Mouse (Mus musculus) right cerebral cortex, postnatal 14 days (tissue): ENCODE measurements around the gene Rps6kb2.

ENCODE experiments used
- DNase-seq: peaks from one replicate; pipeline ENCODE4 v3.0.0; 2022

Rps6kb2 gene

DNA sequence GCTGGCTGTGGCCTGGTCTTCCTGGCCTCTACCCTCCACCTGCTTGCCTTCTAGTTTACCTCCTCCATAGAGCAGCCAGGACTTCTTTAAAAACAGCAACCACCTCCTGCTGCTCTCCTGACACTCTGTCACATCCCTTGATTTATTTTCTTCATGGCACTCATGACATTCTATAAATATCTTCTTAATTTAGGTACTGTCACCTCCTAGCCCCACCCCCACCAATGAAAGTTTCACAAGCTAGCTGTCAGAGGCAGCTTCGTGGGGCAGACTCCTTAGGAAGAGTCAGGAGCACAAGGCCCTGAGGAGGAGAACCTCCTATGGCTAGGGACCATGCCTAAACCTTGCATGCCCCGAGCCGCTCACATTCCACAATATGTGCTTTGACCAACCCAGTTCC, 24.1 kb upstream of the Rps6kb2 start:
- no peak for DNase-seq

DNA sequence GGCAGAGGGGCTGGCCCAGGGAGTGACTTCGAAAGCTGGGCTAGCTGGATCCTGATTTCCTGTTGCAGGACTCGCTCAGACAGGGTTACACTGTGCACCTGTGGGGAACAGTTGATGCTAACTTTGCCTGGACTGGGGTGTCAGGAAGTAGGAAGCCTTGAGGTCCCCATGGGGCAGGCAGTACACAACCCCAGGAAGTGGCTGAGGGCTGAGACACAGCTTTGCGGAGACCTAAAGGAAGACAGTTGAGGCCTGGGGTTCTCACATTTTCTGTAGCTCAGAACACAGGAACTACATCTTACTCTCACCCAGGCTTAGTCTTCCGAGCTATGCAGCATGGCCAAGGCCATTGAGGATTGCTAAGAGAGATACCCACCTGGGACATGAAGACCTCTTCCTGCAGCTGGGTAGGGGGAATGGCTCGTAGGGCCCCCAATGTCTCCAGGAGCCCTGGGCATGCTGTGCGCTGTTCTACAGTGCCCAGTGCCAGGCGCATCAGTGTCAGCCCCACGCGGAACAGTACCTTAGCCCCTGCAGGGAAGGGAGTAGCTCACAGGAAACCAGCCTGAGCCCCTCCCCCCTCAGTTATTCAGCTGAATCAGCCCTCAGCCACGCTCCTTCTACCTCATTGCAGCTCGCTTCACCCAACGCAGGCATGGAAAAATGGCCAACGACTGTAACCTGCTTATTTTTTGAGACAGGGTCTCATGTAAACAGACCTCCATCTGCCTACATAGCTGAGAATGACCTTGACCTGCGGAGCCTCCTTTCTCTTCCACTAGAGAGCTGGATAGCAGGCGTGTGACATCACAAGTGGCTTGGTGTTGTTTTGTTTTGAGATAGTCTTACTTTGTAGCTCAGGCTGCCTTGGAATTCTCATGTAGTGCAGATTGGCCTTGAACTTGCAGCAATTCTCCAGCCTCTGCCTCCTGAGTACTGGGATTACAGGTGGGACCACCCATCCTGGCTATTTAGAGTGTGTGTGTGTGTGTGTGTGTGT, 22.1 kb upstream of the Rps6kb2 start:
- DNase-seq: no peak

DNA sequence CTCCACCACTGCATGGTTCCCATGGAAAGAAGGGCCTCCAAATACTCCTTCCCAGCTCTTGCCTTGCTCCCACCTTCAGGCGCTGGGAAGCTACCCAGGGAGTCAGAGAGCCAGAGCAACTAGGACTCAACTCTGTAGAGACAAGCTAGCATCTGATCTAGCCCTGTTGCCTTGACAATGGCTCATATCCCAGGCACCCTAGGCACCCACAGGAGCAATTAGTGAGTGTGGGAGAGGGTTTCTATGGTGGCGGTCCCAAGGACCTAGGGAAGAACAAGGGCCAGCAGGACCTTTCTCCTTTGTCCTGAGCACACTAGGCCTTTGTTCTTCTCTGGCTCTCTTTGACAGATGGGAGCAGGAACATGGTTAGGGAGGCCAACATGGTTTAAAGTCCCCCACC, 20.5 kb upstream of the Rps6kb2 start:
- no peak for DNase-seq

DNA sequence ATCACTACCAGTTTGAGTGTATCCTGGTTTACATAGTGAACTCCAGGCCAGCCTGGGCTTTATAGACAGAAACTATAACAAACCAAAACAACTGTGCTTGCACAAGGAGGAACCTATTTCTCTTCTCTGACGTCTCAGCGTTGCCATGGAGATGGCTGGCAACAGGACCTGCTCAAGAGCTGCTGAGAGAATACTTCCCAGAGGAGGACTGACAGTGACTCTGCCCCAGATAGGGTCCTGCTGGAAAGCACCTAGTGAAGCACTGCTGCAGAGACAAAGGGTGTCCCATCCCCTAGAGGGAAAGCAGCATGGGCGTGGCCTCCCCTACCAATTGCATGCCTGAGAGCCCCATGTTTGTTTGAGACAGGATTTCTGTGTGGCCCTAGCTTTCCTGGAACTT, 18.7 kb upstream of the Rps6kb2 start:
- DNase-seq: peak; percentile 77

DNA sequence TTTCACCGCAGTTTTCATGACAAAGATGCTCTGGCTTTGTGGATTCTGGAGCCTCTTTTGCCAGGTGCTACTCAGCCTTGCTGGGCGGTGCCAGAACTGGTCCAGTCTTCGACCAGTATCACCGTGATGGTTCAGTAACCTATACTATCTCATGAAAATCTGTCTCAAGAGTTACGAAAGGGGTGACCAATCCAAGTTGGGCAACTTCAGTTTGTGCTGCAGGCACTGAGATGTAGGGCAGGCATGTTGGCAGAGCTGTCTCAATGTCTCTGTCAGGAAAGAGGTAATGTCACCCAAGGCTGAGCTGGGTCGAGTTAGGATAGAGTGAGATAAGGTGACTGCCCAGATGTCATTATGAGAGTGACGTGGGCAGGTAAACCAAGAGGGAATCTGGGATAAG, 17.3 kb upstream of the Rps6kb2 start:
- DNase-seq: no peak

DNA sequence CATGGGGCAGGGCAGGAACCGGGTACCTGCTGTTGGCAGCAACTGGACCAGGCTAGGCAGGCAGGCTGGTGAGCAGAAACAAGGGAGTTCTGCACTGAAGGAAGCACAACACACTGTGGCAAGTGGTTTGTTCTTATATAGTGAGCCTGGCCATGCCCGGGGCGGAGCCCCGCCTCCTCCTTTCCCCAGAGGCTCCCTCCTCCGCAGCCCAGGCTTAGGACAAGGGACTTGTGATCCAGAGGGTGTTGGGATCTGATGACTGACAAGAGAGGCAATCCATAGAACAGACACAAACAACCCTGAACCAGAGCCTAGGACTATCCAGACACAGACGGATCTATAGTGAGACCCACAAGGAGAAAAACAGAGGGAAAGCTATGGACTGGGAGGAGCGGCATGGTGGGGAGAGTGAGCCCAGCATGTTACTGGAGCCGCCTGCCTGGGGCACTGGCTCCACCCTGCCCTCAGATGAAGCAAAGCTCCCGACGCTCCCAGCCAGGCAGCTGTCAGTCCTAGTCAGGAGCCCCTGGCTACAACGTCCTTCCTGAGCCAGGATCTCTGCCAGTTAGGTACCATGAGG, 12.3 kb upstream of the Rps6kb2 start, which contains the start of gene Carns1:
Gene Carns1, minus strand, starts transcription at position 112 of the 580 bp plus-strand sequence.
- no peak for DNase-seq

DNA sequence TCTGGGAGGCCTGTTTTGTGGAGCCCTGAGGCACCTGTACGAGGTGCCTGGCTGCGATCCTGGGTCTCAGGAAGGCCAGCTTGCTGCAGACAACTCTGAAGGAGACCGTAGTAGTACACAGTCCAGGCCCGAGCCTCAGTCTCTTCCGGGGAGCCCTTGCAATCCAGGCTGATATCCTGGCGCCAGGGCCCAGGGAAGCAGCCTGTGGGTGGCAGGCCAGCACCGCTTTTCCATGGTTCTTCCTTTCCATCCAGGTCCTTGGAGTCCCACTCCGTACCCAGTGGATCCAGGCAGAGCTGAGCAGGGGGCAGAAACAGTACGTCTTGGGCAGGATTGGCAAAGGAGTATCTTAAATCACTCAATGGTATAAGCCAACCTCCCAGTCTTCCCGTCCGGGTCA, 9.8 kb upstream of the Rps6kb2 start:
- DNase-seq: no peak

DNA sequence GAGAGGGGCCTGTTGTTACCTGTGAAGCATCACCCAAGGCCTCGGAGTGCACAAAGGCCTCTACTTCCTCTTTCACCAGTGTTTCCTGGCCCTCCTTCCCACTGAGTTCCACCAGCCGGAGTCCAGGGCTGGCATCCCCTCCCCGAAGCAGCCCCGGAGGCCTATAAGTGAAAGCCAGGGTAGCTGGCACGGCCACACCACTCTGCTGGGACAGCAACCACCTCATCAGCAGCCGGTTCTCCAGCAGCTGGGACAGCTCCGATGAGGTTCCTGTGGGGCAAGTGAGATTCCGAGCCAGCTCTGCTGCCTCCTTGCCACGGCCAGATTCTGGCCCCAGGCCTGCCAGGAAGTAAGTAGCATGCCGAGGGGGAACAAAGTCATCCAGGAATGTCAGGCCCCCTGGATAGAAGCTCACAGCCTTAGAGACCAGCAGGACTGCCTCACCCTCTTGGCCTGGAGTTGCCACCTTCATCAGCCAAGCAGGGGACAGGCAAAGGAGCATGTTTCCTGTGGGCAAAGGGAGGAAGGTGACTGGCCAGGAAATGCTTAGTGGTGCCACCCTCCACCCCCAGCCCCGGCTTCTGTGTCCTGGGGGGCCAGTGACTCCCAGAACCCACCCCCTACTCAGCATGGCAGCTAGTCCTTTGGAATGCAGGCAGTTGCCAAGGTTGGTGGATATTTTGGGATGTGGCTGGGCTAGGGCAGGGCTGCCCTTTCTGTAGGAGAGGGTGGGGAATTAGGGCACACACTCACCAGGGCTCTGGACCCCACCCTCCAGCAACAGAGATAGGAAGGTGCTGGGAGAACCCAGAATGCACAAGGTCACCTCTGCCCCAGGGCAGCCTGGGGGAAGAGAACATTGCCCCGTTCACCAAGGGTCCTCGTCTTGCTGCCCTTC, 8.5 kb upstream of the Rps6kb2 start:
- DNase-seq: no peak

DNA sequence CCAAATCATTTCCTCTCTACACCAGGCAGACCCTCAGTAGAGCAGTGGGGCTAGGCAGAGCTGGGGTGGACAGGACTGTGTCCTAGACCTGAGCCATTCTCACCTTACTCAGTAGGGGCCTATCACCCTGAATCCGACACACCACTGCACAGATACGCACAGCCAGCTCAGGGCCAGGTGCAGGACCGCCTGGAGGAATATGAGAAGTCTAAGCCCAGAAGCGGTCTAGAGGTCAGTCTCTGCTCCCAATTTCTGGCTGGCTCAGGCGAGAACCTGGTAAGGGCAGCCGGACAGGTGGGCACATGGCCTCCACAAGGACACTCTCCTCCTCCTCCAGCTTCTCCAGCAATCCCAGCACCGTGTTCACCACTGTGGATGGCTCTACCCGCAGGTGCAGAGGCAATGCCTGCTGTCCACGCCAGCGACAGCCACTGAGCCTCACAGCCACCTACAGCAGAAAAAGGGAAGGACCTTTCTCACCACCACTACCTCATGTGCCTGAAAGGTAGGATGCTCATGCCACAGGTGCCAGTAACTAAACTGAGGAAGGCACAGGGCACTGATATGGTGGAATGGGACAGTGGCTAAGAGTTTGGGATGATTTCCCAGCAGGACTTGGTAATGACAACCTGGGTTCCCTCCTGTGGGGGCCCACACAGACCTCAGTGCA, 7.7 kb upstream of the Rps6kb2 start:
- DNase-seq: no peak

DNA sequence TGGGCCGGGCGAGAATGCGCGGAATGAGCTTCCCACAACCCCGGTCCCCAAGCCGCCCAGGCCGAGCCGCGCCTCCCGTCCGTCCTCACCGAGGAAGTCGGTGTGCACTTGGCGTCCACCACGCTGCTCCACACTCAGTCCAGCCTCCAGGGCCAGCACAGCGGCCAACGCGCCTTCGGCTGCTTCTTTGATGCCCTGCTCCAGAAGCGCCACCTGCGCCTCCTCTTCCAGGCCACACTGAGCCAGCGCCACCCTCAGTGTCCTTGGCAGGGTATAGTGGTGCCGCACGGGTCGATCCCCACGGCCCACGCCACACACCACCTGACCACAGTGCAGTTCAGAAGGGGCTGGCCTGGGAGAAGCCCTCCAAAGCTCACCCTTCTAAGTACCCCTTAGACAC, 6.7 kb upstream of the Rps6kb2 start:
- DNase-seq: no peak

DNA sequence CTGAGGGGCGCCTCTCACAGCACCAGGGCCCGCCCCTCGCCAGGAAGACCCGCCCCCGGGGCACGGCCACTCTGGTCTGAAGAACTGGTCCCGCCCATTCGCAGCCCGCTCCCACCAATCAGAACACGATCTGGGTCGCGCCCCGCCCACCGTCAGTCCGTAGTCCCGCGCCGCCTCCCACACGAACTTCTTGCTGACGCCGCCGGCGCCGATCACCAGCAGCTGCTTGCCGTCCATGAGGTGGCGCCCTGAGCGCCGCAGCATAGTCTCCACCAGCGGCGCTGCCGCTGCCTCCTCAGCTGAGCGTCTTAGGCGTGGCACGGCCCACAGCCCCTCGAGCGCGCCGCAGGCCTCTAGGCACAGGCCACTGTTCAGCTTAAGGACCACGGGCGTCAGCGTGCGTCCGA, 6.2 kb upstream of the Rps6kb2 start:
- DNase-seq: peak; percentile 99

DNA sequence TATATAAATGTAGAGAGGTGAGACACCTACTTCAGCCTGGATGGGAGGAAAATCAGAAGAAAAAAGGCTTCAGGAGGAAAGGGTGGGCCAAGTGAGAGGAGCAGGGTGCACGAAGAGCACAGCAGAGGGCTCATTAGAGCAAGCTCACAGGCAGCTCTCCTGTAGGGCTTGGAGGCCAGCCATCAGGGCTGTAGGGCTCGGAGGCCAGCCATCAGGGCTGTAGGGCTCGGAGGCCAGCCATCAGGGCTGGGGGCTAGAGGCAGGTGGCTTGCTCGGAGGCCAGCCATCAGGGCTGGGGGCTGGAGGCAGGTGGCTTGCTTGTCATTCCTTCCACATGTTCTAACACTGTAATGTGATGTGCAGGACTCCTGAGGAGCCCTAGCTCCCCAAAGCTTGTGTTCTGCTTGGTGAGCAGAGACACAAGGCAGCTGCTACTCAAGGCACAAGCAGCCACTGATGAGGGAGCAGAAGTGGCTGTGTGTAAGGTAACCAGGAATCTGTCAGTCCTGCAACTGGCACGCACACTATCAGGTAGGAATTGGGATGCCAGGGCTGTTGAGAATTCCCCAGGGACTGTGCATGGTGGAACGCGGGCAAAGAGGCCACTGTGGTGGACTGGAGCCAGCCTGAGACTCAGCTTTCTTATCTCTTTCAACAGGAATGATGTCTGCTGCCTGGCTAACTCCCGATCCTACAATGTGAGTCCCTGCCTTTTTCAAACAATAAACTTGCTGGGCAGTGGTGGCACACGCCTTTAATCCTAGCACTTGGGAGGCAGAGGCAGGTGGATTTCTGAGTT, 3.7 kb upstream of the Rps6kb2 start:
- DNase-seq: no peak

DNA sequence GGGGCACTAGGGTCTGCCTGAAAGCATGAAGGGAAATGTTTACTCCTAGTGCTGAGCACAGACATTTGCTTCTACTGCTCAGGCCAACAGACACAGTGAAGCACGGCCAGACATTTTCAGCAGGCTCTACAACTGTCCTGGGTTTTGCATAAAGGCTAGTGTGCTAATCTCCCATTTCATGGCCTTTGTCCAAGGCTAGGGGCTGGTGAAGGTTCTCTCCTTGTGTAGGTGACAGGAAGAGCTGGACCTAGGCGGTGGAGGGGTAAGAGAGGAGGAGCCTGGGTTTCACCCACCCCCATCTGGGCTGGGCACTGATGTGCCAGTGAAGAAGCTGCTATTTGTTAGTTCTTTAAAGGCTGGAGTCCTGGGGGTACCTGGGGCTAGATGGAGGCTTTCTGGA, 1.6 kb upstream of the Rps6kb2 start:
- no peak for DNase-seq

DNA sequence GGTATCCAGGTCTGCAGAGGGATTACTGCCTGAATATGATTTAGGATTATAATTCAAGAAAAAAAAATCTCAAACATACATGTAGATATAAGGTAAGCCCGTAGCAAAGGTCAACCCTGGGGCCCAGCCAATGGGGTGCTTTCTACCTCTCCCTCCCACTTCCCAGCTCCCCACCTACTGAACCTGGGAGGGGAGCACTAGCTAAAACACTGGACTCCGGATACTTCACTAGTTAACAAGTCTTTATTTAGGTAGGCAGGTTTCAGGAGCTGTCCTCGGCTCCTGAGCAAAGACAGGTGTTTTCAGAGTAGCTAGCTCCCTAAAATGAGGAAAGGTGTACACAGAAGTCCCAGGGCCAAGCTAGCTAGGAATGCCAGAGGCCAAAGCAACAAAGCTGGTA, 946 bp upstream of the Rps6kb2 start:
- DNase-seq: no peak

DNA sequence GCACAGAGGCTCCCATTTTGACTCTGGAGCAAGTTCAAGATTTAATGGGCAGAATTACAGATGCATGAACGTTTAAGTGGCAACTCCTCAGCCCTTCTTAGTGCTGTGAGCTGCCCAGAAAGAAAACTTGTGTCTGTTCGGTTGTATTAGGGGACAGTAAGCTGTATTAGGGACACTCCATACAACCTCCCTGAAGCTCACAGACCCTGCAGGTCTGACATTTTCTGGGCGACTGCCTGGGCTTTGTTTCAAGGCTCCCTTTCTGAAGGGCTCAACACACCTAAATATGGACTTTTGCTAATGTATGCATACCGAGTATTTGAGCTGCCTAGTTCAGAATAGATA, 361 bp upstream of the Rps6kb2 start:
- no peak for DNase-seq

DNA sequence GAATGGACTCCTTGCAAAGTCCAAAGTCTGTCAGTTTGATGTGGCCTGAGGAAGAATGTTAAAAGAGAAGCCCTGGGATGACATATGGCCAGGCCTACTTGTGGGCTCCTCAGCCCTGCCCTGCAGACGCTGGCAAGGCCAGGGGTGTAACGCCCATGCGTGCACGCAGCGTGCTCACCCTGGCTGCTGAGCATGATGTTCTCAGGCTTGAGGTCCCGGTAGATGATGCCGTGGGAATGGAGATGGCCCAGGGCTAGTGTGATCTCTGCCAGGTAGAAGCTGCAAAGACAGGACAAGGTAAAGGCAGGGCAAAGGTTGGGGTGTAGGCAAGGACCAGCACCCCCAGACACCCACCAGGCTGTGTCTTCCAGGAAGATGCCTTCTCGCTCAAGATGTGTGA, 4.1 kb downstream of the Rps6kb2 start:
- DNase-seq: no peak

DNA sequence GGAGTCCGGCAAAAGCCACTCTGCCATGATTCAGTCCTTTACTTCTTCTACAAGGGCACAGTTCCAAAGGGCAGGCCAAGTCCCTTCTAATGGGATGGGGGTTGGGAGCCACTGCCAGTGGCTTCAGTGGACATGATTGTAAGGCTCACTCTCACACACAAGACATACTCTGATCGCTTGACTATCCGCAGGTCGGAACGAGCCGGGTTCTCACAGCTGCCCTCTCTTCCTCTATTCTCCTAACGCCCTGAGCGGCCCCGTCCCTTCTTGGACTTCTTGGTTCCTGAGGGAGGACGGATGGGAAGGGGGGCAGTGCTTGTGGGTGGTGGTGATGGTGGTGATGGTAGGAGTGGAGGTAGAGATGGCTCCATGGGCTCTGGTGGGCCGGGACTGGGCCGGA, 6.4 kb downstream of the Rps6kb2 start:
- no peak for DNase-seq

DNA sequence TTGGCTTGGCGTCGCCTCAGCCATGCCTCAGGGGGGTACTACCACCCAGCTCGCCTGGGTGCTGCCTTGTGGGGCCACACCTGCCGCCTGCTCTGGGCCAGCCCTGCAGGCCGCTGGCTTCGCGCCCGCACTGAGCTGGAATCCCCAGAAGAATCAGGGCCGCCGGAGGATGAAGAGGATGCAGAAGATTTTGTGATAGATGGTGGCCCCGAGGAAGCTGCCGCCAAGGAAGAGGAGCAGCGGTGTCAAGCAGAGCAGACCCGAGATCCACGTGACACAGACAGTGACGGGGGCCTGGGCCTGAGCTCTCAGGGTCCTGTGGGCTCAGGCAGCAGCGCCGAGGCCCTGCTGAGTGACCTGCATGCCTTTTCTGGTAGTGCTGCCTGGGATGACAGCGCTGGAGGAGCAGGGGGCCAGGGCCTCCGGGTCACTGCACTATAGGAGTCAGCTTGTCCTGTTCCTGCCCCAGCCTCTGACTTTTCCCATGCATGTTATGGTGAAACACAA, 7.0 kb downstream of the Rps6kb2 start:
- no peak for DNase-seq

DNA sequence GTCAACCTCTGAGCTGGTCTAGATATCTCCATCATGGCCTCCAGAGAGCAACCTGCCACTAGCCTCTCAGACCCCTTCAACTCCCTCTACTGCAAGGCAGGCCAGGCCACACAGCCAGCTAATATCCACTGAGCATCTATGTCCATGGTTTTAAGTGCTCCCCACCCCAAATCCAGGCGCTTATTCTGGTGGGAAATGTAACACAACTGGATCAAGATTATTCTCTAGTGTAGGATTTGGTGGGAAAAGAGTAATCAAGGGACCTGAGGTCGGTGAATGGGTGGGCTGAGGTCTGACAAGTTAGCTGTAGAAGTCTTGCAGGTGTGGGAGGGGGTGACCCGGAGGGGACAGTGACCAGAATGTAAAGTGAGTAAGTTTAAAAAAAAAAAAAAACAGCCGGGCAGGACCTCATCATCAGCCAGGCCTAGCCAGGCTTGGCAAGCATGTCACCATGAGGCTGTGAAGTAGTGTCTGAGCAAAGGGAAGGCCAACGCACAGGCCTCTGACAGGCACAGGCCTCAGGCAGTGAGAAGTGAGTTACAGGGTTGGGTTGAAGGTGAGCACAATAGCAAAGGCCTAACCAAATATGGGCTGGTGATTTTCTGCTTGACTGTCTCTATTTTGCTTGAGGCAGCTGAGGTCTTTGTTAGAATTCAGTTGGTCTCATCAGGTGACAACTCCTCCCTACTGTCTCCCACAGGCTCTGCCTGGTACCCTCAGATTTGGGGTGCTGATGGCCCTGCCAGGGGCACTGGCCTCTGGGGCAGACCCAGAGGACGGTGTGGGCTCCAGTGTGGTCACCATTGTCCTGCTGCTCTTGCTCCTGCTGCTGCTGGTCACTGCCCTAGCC, 7.7 kb downstream of the Rps6kb2 start:
- DNase-seq: no peak

DNA sequence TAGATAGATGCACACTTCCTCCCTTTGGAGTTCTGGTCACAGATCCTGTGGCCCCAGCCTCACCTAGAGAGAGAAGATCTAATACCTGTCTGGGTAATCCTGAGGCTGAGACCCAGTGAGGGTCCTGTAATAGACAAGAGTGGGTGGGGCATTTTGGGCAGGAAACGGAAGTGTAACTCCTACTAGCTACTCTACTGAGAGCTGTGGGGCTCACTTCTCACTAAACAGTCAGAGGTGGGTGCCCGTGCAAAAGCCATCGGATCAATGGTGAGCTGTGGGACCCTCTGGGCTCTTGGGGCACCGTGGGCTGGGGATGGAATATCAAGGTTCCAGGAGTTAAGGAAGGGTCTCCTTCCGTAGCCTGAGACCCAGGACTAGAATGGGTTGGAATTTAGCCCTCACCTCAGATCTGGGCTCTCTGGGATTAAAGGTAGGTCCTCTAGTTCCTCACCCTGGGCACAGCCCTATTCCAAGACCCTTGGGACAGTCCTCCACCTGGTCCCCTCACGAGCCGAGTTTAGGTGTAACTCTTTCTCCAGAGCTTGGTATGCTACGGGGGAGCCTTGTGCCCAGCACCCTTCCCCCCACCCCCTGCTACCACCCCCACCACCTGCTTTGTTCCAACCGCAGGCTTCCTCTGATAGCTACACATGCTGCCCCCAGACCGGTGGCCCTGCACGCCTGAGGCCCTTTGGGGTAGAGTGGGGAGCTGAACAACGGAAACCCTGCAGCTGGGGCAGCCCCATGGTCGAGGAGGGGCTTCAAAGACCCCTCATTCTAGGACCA, 8.5 kb downstream of the Rps6kb2 start:
- no peak for DNase-seq
